Mouse (Mus musculus): ENCODE measurements around the gene Pip5k1b. TPM values are rescaled to one million over a fixed set of nuclear protein-coding genes. Genes with fewer than 3 reads are reported as not detected.

Gene Pip5k1b
- polyA plus RNA-seq, 1 experiment from 2014 or later, result 8.3 TPM

DNA sequence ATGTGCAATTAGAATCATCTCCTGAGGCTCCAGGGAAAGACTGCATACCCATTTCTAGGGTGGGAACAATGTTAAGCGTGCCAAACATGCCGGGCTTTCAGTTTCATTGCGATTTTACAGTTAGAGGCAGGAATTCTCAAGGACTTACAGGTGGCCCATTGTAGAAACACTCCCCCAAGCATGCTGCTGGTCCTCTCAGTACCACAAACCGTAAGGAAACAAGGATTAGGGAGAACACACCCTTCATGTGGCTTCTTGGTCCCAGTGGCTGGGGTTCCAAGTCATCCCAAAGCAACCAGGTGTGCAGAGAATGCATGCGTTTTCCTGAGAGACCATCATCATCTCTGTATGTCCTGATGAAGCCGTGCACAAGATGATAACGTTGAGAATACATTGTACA lies 4.9 kb downstream of the Pip5k1b start:
- no peak for ATAC-seq (ENCODE audit: low read depth)
- H3K27ac ChIP-seq (ENCODE audit: low read length), result no peak overlapping the region
- peaks cover 7% of the 10 kb centered on the region for H3K9me3 ChIP-seq (replicated peaks; ENCODE audit: control insufficient read depth, low read length)
- H3K27me3 ChIP-seq (ENCODE audit: control insufficient read depth, insufficient read depth, low read depth, low read length), result no peaks in the 10 kb centered on the region
- no peak overlapping the region for H3K4me2 ChIP-seq (ENCODE audit: low read depth, low read length)
- WGBS (ENCODE audit: insufficient replicate concordance), result 77% methylated on average over 7 of the region's 7 CpGs
- H3K4me3 ChIP-seq (ENCODE audit: low read depth, low read length), result no peak overlapping the region
- H3K4me1 ChIP-seq (ENCODE audit: control insufficient read depth, low read depth, low read length), result peaks cover 24% of the 10 kb centered on the region
- H3K36me3 ChIP-seq (ENCODE audit: control insufficient read depth, insufficient read depth), result peaks cover 9% of the 10 kb centered on the region
- H3K9ac ChIP-seq (ENCODE audit: low read depth, low read length), result no peak overlapping the region

DNA sequence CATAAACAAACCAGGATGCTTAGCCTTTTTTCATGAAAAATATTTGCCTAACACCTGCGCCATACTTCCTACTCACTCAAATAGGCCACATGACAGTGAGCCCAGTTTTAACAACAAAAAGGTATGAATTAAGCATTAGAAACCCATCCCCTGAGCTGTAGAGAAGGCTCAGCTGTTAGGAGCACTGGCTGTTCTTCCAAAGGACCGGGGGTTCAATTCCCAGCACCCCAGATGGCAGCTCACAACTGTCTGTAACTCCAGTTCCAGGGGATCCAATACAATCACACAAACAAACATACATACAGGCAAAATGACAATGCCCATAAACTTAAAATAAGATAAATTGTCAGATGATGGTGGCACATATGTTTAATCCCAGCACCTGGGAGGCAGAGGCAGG lies 5.7 kb downstream of the Pip5k1b start:
- Histone ChIP-seq H3K9ac (ENCODE audit: low read depth, low read length) (no peak overlapping the region), H3K4me3 (ENCODE audit: low read depth, low read length) (no peak overlapping the region), H3K27ac (ENCODE audit: low read length) (no peak overlapping the region), H3K9me3 (replicated peaks; ENCODE audit: control insufficient read depth, low read length) (peaks cover 7% of the 10 kb centered on the region), H3K4me2 (ENCODE audit: low read depth, low read length) (no peak overlapping the region), H3K27me3 (ENCODE audit: control insufficient read depth, insufficient read depth, low read depth, low read length) (no peaks in the 10 kb centered on the region), H3K36me3 (ENCODE audit: control insufficient read depth, insufficient read depth) (peaks cover 9% of the 10 kb centered on the region), H3K4me1 (ENCODE audit: control insufficient read depth, low read depth, low read length) (peaks cover 27% of the 10 kb centered on the region)
- ATAC-seq (ENCODE audit: low read depth), result no peak
- 91% methylated on average over 2 of the region's 2 CpGs for WGBS (ENCODE audit: insufficient replicate concordance)

DNA sequence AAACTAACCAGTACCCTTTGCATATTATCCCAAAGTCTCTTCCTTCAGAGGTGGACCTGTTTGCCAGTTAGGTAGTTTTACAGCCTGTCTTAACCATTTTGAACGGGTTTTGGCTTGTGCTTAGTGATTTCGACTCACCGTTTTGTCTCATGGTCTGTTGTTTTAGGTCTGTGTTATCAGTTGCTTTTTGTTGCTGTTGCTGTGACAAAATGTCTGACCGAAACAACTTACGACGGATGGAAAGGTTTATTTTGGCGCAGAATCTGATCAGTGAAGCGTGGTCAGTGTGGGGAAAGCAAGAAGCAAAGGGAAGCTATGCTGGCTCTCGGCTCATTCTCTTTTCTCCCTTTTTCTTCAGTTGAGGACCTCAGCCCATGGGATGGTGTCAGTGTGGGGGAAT lies 7.3 kb downstream of the Pip5k1b start:
- H3K4me3 ChIP-seq (ENCODE audit: low read depth, low read length), result no peak overlapping the region
- H3K9ac ChIP-seq (ENCODE audit: low read depth, low read length), result no peak overlapping the region
- peaks cover 9% of the 10 kb centered on the region for H3K36me3 ChIP-seq (ENCODE audit: control insufficient read depth, insufficient read depth)
- ATAC-seq (ENCODE audit: low read depth), result no peak
- no peak overlapping the region for H3K27ac ChIP-seq (ENCODE audit: low read length)
- H3K4me2 ChIP-seq (ENCODE audit: low read depth, low read length), result no peak overlapping the region
- peaks cover 7% of the 10 kb centered on the region for H3K9me3 ChIP-seq (replicated peaks; ENCODE audit: control insufficient read depth, low read length)
- WGBS (ENCODE audit: insufficient replicate concordance), result 89% methylated on average over 9 of the region's 9 CpGs
- H3K4me1 ChIP-seq (ENCODE audit: control insufficient read depth, low read depth, low read length), result peaks cover 15% of the 10 kb centered on the region
- H3K27me3 ChIP-seq (ENCODE audit: control insufficient read depth, insufficient read depth, low read depth, low read length), result no peaks in the 10 kb centered on the region

DNA sequence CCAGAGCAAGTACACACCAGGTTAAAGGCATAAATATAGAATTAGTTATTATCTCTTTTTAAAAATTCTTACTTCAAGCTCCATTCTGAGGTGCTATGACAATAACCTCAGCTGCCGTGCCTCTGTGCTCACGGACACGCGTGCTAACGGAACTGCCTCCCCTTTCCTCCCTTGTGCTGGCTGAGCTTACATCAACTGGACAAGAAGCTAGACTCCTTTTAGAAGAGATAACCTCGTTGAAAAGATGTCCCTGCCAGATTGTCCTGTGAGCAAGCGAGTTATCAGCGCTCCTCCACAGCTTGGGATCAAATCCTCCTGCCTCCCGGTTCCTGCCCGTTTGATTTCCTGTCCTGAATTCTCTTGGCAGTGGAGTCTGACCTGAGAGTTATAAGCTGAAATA lies 9.5 kb downstream of the Pip5k1b start:
- Histone ChIP-seq H3K36me3 (ENCODE audit: control insufficient read depth, insufficient read depth) (peaks cover 9% of the 10 kb centered on the region), H3K27me3 (ENCODE audit: control insufficient read depth, insufficient read depth, low read depth, low read length) (no peaks in the 10 kb centered on the region), H3K9ac (ENCODE audit: low read depth, low read length) (no peak overlapping the region), H3K4me2 (ENCODE audit: low read depth, low read length) (no peak overlapping the region), H3K4me1 (ENCODE audit: control insufficient read depth, low read depth, low read length) (peaks cover 12% of the 10 kb centered on the region), H3K27ac (ENCODE audit: low read length) (no peak overlapping the region; the same call in 1 of the 2 replicates), H3K4me3 (ENCODE audit: low read depth, low read length) (no peak overlapping the region), H3K9me3 (replicated peaks; ENCODE audit: control insufficient read depth, low read length) (peaks cover 7% of the 10 kb centered on the region)
- no peak for ATAC-seq (ENCODE audit: low read depth)
- 53% methylated on average over 10 of the region's 10 CpGs for WGBS (ENCODE audit: insufficient replicate concordance)

DNA sequence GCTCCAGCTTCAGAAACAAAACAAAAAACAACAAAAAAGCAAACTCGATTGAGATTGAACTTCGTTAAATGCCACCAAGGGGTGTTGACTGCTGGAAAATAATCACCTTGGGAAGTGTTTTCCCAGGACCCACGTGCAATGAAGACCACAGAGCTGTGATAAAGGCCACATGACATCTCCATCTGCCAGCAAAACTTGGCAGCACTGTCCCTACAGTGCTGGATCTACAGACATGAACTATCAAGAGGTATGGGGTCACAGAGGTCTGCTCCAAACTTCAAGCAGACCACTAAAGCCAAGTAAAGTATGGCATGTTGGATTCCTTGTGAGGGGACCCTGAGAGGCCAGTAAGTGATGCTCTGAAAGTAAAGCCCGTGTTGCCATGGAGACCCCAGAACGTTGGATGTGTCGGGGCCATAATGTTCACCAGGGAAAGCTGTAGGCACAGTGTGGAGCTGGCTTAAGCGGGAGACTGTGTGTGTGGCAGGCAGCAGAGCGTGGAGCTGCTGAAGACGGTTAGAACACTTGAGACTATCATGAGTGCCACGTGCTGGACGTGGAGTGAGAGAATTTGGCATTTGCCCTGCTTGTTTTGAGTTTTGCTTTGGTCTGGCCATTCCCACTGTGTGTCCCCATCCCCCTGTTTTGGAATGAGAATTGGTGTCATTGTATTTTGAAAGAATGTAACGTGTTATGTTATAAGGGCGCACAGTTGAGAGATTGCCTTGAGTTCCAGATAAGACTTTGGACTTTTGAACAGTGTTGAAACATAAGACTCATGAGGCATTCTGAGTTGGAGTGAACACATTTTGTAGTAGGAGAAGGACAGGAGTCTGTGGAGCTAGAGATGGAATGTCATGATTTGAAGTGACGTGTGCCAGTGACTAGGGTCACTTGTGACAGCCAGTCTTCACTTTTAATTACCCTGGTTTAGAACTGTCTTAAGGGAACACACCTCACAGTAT lies 12.0 kb downstream of the Pip5k1b start:
- Histone ChIP-seq H3K4me3 (ENCODE audit: low read depth, low read length) (no peak overlapping the region), H3K4me2 (ENCODE audit: low read depth, low read length) (no peak overlapping the region), H3K9me3 (replicated peaks; ENCODE audit: control insufficient read depth, low read length) (peaks cover 7% of the 10 kb centered on the region), H3K9ac (ENCODE audit: low read depth, low read length) (no peak overlapping the region), H3K27ac (ENCODE audit: low read length) (no peak overlapping the region), H3K36me3 (ENCODE audit: control insufficient read depth, insufficient read depth) (peaks cover 8% of the 10 kb centered on the region), H3K4me1 (ENCODE audit: control insufficient read depth, low read depth, low read length) (peaks cover 15% of the 10 kb centered on the region), H3K27me3 (ENCODE audit: control insufficient read depth, insufficient read depth, low read depth, low read length) (no peaks in the 10 kb centered on the region)
- ATAC-seq (ENCODE audit: low read depth), result no peak
- WGBS (ENCODE audit: insufficient replicate concordance), result 82% methylated on average over 14 of the region's 14 CpGs

DNA sequence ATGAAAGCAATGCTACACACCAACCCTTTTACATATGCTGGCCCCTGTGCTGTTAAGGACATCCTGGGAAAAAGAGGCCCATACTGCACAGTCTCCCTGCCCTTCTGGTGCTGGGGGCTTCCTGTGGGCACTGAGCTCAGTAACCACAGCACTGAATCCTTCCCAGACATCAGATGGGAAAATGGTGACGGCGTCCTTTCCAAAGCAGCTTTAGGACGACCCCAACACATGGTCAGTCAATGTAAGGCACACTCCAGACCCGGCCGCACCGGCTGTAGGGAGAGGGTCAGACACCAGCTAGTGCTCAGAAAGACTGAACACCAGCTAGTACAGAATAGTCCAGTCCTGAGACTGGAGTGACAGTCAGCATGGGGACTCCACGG lies 13.4 kb downstream of the Pip5k1b start:
- H3K4me2 ChIP-seq (ENCODE audit: low read depth, low read length), result no peak overlapping the region
- no peaks in the 10 kb centered on the region for H3K36me3 ChIP-seq (ENCODE audit: control insufficient read depth, insufficient read depth)
- no peak overlapping the region for H3K27ac ChIP-seq (ENCODE audit: low read length)
- no peak for ATAC-seq (ENCODE audit: low read depth)
- H3K27me3 ChIP-seq (ENCODE audit: control insufficient read depth, insufficient read depth, low read depth, low read length), result no peaks in the 10 kb centered on the region
- whole genome bisulfite sequencing (ENCODE audit: insufficient replicate concordance), result 84% methylated on average over 7 of the region's 7 CpGs
- H3K9ac ChIP-seq (ENCODE audit: low read depth, low read length), result no peak overlapping the region
- peaks cover 22% of the 10 kb centered on the region for H3K4me1 ChIP-seq (ENCODE audit: control insufficient read depth, low read depth, low read length)
- H3K9me3 ChIP-seq (replicated peaks; ENCODE audit: control insufficient read depth, low read length), result no peaks in the 10 kb centered on the region
- no peak overlapping the region for H3K4me3 ChIP-seq (ENCODE audit: low read depth, low read length)

DNA sequence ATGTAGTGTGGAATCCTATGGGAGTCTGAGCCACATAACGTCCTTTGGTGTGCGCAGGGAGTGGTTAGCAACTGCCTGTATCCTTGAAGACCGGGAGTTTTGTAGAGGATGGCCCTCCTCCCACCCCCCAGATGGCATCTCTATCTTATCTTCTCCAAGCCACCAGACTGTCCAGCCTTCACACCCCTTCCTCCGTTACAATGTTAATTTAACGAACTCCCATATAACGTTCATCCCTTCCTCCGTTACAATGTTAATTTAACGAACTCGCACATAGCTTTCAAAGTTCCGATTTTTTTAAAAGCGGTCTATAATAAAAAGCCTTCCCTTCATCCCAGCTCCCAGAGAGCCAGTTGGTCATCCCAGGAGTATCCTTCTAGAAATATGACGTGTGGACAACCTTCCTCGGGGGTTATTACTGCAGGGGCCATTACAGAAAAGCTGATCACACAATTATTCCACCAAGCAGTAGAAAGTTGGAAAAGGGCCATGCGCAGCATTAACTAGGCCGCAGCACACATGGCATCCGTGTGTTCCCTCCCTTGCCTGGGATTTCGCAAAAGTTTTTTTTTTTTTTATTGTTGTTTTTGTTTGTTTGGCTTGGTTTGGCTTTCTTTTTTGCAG lies 13.9 kb downstream of the Pip5k1b start:
- no peaks in the 10 kb centered on the region for H3K9me3 ChIP-seq (replicated peaks; ENCODE audit: control insufficient read depth, low read length)
- H3K36me3 ChIP-seq (ENCODE audit: control insufficient read depth, insufficient read depth), result no peaks in the 10 kb centered on the region
- H3K9ac ChIP-seq (ENCODE audit: low read depth, low read length), result no peak overlapping the region
- no peak overlapping the region for H3K4me3 ChIP-seq (ENCODE audit: low read depth, low read length)
- WGBS (ENCODE audit: insufficient replicate concordance), result 74% methylated on average over 17 of the region's 17 CpGs
- H3K4me1 ChIP-seq (ENCODE audit: control insufficient read depth, low read depth, low read length), result peaks cover 27% of the 10 kb centered on the region
- no peaks in the 10 kb centered on the region for H3K27me3 ChIP-seq (ENCODE audit: control insufficient read depth, insufficient read depth, low read depth, low read length)
- H3K27ac ChIP-seq (ENCODE audit: low read length), result no peak overlapping the region
- H3K4me2 ChIP-seq (ENCODE audit: low read depth, low read length), result no peak overlapping the region
- ATAC-seq (ENCODE audit: low read depth), result no peak

DNA sequence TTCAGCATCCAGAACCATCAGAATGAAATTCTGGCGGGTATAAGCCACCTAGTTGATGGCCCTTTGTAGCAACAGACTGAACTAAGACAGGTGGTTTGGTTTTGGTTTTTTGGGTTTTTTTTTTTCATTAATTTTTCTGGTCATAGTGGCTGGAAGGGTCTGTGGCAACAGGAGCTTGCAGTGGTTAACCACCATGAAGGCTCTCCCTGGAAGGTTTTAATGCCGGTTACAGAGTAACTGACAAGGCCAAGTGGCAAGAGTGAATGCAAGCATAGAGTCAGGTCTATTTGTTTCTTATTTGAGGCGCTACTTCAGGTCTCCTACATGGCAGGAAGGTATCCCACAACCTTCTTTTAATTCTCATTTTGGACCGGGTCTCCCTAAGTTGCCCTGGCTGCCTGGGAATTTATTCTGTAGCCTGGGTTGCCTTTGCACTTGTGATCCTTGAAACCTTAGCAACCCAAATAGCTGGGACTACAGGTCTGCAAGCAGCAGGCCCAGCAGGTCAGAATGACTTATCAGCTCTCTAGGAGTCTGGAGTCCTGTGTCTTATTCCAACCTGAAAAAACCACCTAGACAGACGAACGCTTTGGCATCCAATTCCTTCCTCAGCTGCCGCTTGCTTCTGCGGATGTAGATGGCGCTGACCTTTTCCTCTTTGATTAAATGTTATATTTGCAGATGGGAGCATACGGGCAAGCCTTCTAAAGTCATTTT lies 14.6 kb downstream of the Pip5k1b start:
- Histone ChIP-seq H3K9me3 (replicated peaks; ENCODE audit: control insufficient read depth, low read length) (no peaks in the 10 kb centered on the region), H3K9ac (ENCODE audit: low read depth, low read length) (no peak overlapping the region), H3K27me3 (ENCODE audit: control insufficient read depth, insufficient read depth, low read depth, low read length) (no peaks in the 10 kb centered on the region), H3K4me3 (ENCODE audit: low read depth, low read length) (no peak overlapping the region), H3K4me1 (ENCODE audit: control insufficient read depth, low read depth, low read length) (peaks cover 28% of the 10 kb centered on the region), H3K36me3 (ENCODE audit: control insufficient read depth, insufficient read depth) (no peaks in the 10 kb centered on the region), H3K27ac (ENCODE audit: low read length) (no peak overlapping the region), H3K4me2 (ENCODE audit: low read depth, low read length) (no peak overlapping the region)
- WGBS (ENCODE audit: insufficient replicate concordance), result 87% methylated on average over 10 of the region's 10 CpGs
- no peak for ATAC-seq (ENCODE audit: low read depth)
